Mouse (Mus musculus) thymus, adult 2 months (tissue): ENCODE results near the gene Wnt7a.
A peak's percentile ranks its signal among the peaks of the same experiment; 100 is the strongest.

Experiments
- CTCF ChIP-seq: fragments of 200-500 bp; IDR thresholded peaks from 2 replicates; pipeline ENCODE4 v1.5.1; 2012; ENCODE audit warnings: mild to moderate bottlenecking, control low read depth, low read length, moderate library complexity, borderline replicate concordance; ENCODE audit not compliant: control insufficient read depth, poor library complexity, insufficient read depth; ENCODE audit errors: extremely low read depth
- POLR2A ChIP-seq: fragments of 200-500 bp; IDR thresholded peaks from 2 replicates; pipeline ENCODE4 v1.6.1; 2012; ENCODE audit warnings: mild to moderate bottlenecking, low read length, control low read depth, moderate library complexity; ENCODE audit not compliant: control insufficient read depth, poor library complexity, insufficient read depth; ENCODE audit errors: extremely low read depth

GRCm38 (mm10) chr6:91414890-91415289, 3.7 kb upstream of the Wnt7a start:
- no peak for TF ChIP-seq POLR2A
- TF ChIP-seq CTCF = peak; percentile 59; the same call in 1 of the 2 replicates
